14 mouse cellular contexts compared by ENCODE assay signal in genomic region chr14:101668626-101669025, GRCm38 (mm10).
"Had no signal": no experiment of that assay in that cellular context is flagged by ENCODE, and none has a peak within 500 bp of the region (broad histone marks: within the 10 kb centered on the region; RNA-seq: fewer than 3 reads in every experiment).

No protein-coding gene starts in this region.

- H3K4me3 ChIP-seq: layer of hippocampus, adult 2 months; limb, embryonic 15.5 days; liver, embryonic 12.5 days; midbrain, embryonic 10.5 days; neural tube, embryonic 12.5 days had no signal

- H3K4me1 ChIP-seq: limb, embryonic 15.5 days; liver, embryonic 12.5 days; midbrain, embryonic 10.5 days; neural tube, embryonic 12.5 days had no signal

- H3K9me3 ChIP-seq: limb, embryonic 15.5 days; liver, embryonic 12.5 days; midbrain, embryonic 10.5 days; neural tube, embryonic 12.5 days had no signal

- H3K27ac ChIP-seq: kidney, postnatal 0 days; layer of hippocampus, adult 2 months; limb, embryonic 15.5 days; liver, embryonic 12.5 days; midbrain, embryonic 10.5 days; neural tube, embryonic 12.5 days had no signal

- DNase-seq: kidney, postnatal 36 days; lung, embryonic 14.5 days; lung, postnatal 10 days; lung, postnatal 4 days; midbrain, embryonic 14.5 days; retina, postnatal 1 day; right cerebral cortex, postnatal 4 days; thymus, postnatal 36 days had no signal

- H3K9ac ChIP-seq: limb, embryonic 15.5 days; liver, embryonic 12.5 days; lung, embryonic 14.5 days; neural tube, embryonic 12.5 days had no signal
